Mouse (Mus musculus) thymus, adult 2 months (tissue): Measurements from ENCODE around the gene Neurod2.

Experiments
- CTCF ChIP-seq: fragments of 200-500 bp; IDR thresholded peaks from 2 replicates; pipeline ENCODE4 v1.5.1; 2012; ENCODE audit warnings: mild to moderate bottlenecking, control low read depth, low read length, moderate library complexity, borderline replicate concordance; ENCODE audit not compliant: control insufficient read depth, poor library complexity, insufficient read depth; ENCODE audit errors: extremely low read depth
- POLR2A ChIP-seq: fragments of 200-500 bp; IDR thresholded peaks from 2 replicates; pipeline ENCODE4 v1.6.1; 2012; ENCODE audit warnings: mild to moderate bottlenecking, low read length, control low read depth, moderate library complexity; ENCODE audit not compliant: control insufficient read depth, poor library complexity, insufficient read depth; ENCODE audit errors: extremely low read depth

DNA sequence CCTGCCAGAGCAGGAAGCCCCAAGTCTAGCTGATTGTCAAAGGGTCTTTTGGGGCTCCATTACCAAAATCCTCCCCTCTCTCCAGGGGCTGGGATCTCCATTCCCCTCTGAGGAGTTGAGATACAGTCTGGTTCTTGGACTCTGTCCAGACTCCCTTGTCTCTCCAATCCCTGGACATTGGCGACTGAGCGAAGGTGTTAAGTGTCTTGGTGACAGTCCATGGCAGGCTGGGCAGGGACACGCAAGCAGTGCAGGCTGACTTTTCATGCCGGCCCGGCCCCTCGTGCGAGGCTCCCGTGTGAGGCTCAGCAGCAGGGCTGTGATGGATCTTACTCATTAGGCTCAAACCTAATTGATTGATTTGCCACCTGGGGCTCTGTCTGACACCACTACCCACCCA, 44.8 kb upstream of the Neurod2 start:
- TF ChIP-seq CTCF (no peak), POLR2A (no peak)
